Mouse (Mus musculus) MEL (cell line): ENCODE measurements around the gene Ap1s3. TPM values are rescaled to one million over a fixed set of nuclear protein-coding genes. Genes with fewer than 3 reads are reported as not detected.

Source experiments
- DNase-seq: peaks from one replicate; pipeline ENCODE4 v3.0.0; 2011; ENCODE audit warnings: low read depth, low spot score
- H3K27ac ChIP-seq: 2 replicates; pipeline ENCODE4 v1.5.1; 2012; ENCODE audit warnings: low read depth, mild to moderate bottlenecking, control low read depth, low read length, moderate library complexity; ENCODE audit not compliant: control insufficient read depth
- H3K27me3 ChIP-seq, 2 experiments: fragments of 150-350 bp in 1 of 2; sonication (generic) in 1 of 2; 2 replicates each; pipeline ENCODE4 v1.6.1; 2012; ENCODE audit warnings: low read length in 2 of 2, mild to moderate bottlenecking in 2 of 2, improper control_type of control experiment in 1 of 2, moderate library complexity in 1 of 2; ENCODE audit not compliant: insufficient read depth in 2 of 2, control insufficient read depth in 1 of 2
- H3K36me3 ChIP-seq, 2 experiments: 2 replicates each; pipeline ENCODE4 v1.6.1; 2012 to 2014; ENCODE audit warnings: low read length in 2 of 2, improper control_type of control experiment in 1 of 2, inconsistent platforms in 1 of 2, mild to moderate bottlenecking in 1 of 2; ENCODE audit not compliant: insufficient read depth in 2 of 2, control insufficient read depth in 1 of 2
- H3K4me1 ChIP-seq, 2 experiments: fragments of 150-350 bp in 1 of 2; sonication (generic) in 1 of 2; 2 replicates each; pipeline ENCODE4 v1.6.1; 2012; ENCODE audit warnings: low read length in 2 of 2, improper control_type of control experiment in 1 of 2, mild to moderate bottlenecking in 1 of 2; ENCODE audit not compliant: insufficient read depth in 2 of 2, control insufficient read depth in 1 of 2
- H3K4me3 ChIP-seq, 2 experiments: fragments of 150-350 bp in 1 of 2; sonication (generic) in 1 of 2; 2 replicates each; pipeline ENCODE4 v1.5.1; 2012; ENCODE audit warnings: low read depth in 2 of 2, low read length in 2 of 2, mild to moderate bottlenecking in 2 of 2, moderate library complexity in 2 of 2, control low read depth in 1 of 2, improper control_type of control experiment in 1 of 2; ENCODE audit not compliant: control insufficient read depth in 1 of 2, insufficient read depth in 1 of 2
- H3K79me2 ChIP-seq: 2 replicates; pipeline ENCODE4 v1.6.1; 2012; ENCODE audit warnings: mild to moderate bottlenecking, low read length, moderate library complexity; ENCODE audit not compliant: control insufficient read depth, poor library complexity, insufficient read depth
- H3K9ac ChIP-seq: 2 replicates; pipeline ENCODE4 v1.6.1; 2012; ENCODE audit warnings: low read depth, mild to moderate bottlenecking, control low read depth, low read length, moderate library complexity; ENCODE audit not compliant: control insufficient read depth, poor library complexity, severe bottlenecking
- H3K9me3 ChIP-seq: fragments of 150-350 bp; sonication (generic); replicated peaks from 2 replicates; pipeline ENCODE4 v1.6.1; 2012; ENCODE audit warnings: mild to moderate bottlenecking, low read length, improper control_type of control experiment, moderate library complexity; ENCODE audit not compliant: insufficient read depth
- BHLHE40 ChIP-seq: IDR thresholded peaks from 2 replicates; pipeline ENCODE4 v1.6.1; 2012; ENCODE audit warnings: low read depth, mild to moderate bottlenecking, inconsistent platforms, low read length, improper control_type of control experiment, borderline replicate concordance
- CHD2 ChIP-seq: IDR thresholded peaks from 2 replicates; pipeline ENCODE4 v1.6.1; 2011; ENCODE audit warnings: low read length, improper control_type of control experiment
- EP300 ChIP-seq, 2 experiments: IDR thresholded peaks; 2 replicates each; pipeline ENCODE4 v1.6.1; 2011; ENCODE audit warnings: improper control_type of control experiment in 2 of 2, low read length in 2 of 2, low read depth in 1 of 2, mild to moderate bottlenecking in 1 of 2
- GABPA ChIP-seq: IDR thresholded peaks from 2 replicates; pipeline ENCODE4 v1.6.1; 2012; ENCODE audit warnings: low read depth, mild to moderate bottlenecking, inconsistent platforms, low read length, improper control_type of control experiment, moderate library complexity
- GATA1 ChIP-seq: IDR thresholded peaks from 2 replicates; pipeline ENCODE4 v1.6.1; 2011; ENCODE audit warnings: low read depth, low read length, improper control_type of control experiment
- JUND ChIP-seq: IDR thresholded peaks from 2 replicates; pipeline ENCODE4 v1.6.1; 2011; ENCODE audit warnings: low read depth, mild to moderate bottlenecking, improper control_type of control experiment, low read length
- KAT2A ChIP-seq: conservative IDR thresholded peaks from 2 replicates; pipeline ENCODE4 v1.6.1; 2012; ENCODE audit warnings: low read depth, low read length, improper control_type of control experiment, inconsistent platforms
- MAFK ChIP-seq: IDR thresholded peaks from 2 replicates; pipeline ENCODE4 v1.6.1; 2011; ENCODE audit warnings: low read depth, mild to moderate bottlenecking, low read length, improper control_type of control experiment, borderline replicate concordance
- MAZ ChIP-seq: IDR thresholded peaks from 2 replicates; pipeline ENCODE4 v1.6.1; 2012; ENCODE audit warnings: low read depth, mild to moderate bottlenecking, inconsistent platforms, low read length, improper control_type of control experiment
- POLR2AphosphoS2 ChIP-seq: IDR thresholded peaks from 2 replicates; pipeline ENCODE4 v1.6.1; 2011; ENCODE audit warnings: low read length, improper control_type of control experiment
- RAD21 ChIP-seq: IDR thresholded peaks from 2 replicates; pipeline ENCODE4 v1.6.1; 2011; ENCODE audit warnings: mild to moderate bottlenecking, low read depth, low read length, improper control_type of control experiment
- SIN3A ChIP-seq: IDR thresholded peaks from 2 replicates; pipeline ENCODE4 v1.6.1; 2012; ENCODE audit warnings: low read length, improper control_type of control experiment, inconsistent platforms
- SMC3 ChIP-seq: IDR thresholded peaks from 2 replicates; pipeline ENCODE4 v1.6.1; 2011; ENCODE audit warnings: low read depth, low read length, improper control_type of control experiment
- TAL1 ChIP-seq: IDR thresholded peaks from 2 replicates; pipeline ENCODE4 v1.6.1; 2012; ENCODE audit warnings: mild to moderate bottlenecking, inconsistent platforms, low read length, moderate library complexity, mixed read lengths
- TBP ChIP-seq: IDR thresholded peaks from 2 replicates; pipeline ENCODE4 v1.8.0; 2011; ENCODE audit warnings: low read depth, low read length, improper control_type of control experiment
- ZC3H11A ChIP-seq: IDR thresholded peaks from 2 replicates; pipeline ENCODE4 v1.6.1; 2012; ENCODE audit warnings: low read depth, mild to moderate bottlenecking, inconsistent platforms, low read length, improper control_type of control experiment
- ZKSCAN1 ChIP-seq: IDR thresholded peaks from 2 replicates; pipeline ENCODE4 v1.6.1; 2012; ENCODE audit warnings: low read depth, mild to moderate bottlenecking, inconsistent platforms, low read length, improper control_type of control experiment, moderate library complexity
- ZNF384 ChIP-seq: IDR thresholded peaks from 2 replicates; pipeline ENCODE4 v1.6.1; 2012; ENCODE audit warnings: low read depth, mild to moderate bottlenecking, inconsistent platforms, low read length, improper control_type of control experiment
- polyA plus RNA-seq, 2 experiments: library from polyadenylated mRNA; stranded (reverse) in 1 of 2; unstranded in 1 of 2; fragments of >175 nt in 1 of 2; fragments of >200 nt in 1 of 2; gene quantifications; 2 replicates each; pipeline versions ENCODE4 v1.2.1 to v1.2.4; 2012; ENCODE audit warnings: low replicate concordance in 2 of 2, low read depth in 1 of 2; ENCODE audit not compliant: insufficient read length in 2 of 2, insufficient read depth in 1 of 2, missing spikeins in 1 of 2
- total RNA-seq: library from RNA; depleted of rRNA; stranded (reverse); fragments of 300-350 nt; gene quantifications from 2 replicates; pipeline ENCODE4 v1.2.3, GENCODE M21; 2012

The Ap1s3 gene
- total and polyA plus RNA-seq, 3 experiments = 4.3 to 50.6 (median 19.0) TPM

GRCm38 (mm10) chr1:79589424-79589823 is 82.3 kb downstream of the Ap1s3 start:
- Histone ChIP-seq H3K36me3 (no peaks in the 10 kb centered on the region), H3K9me3 (no peaks in the 10 kb centered on the region), H3K79me2 (no peaks in the 10 kb centered on the region), H3K4me3 (no peak overlapping the region), H3K27me3 (no peaks in the 10 kb centered on the region), H3K9ac (no peak overlapping the region), H3K4me1 (no peaks in the 10 kb centered on the region), H3K27ac (no peak overlapping the region)
- no peak for TF ChIP-seq MAFK
- no peak for TF ChIP-seq MAZ
- no peak for TF ChIP-seq BHLHE40
- no peak for TF ChIP-seq GABPA
- no peak for TF ChIP-seq ZKSCAN1
- TF ChIP-seq SIN3A = no peak
- no peak for TF ChIP-seq RAD21
- TF ChIP-seq POLR2AphosphoS2 = no peak
- TF ChIP-seq CHD2 = no peak
- no peak for TF ChIP-seq ZNF384
- TF ChIP-seq TBP = no peak
- TF ChIP-seq GATA1 = no peak
- TF ChIP-seq KAT2A = no peak
- no peak for TF ChIP-seq JUND
- TF ChIP-seq ZC3H11A = no peak
- no peak for TF ChIP-seq TAL1
- no peak for DNase-seq

- H3K27me3 ChIP-seq = no peaks in the 10 kb centered on the region; a peak in 1 of 4 replicates
- no peak overlapping the region for H3K4me3 ChIP-seq
Observed at GRCm38 (mm10) chr1:79581136-79581679, 90.6 kb downstream of the Ap1s3 start.

More at GRCm38 (mm10) chr1:79581136-79581679, 90.6 kb downstream of the Ap1s3 start:
- no peaks in the 10 kb centered on the region for H3K36me3 ChIP-seq
- TF ChIP-seq SMC3 (no peak), BHLHE40 (no peak), EP300 (IDR thresholded peaks at IDR 0.05; ENCODE audit: low read depth in 1 of 2, low read length in 2 of 2) (no peak), SIN3A (no peak)
- TF ChIP-seq, all 39 proteins: peak for 0
- no peaks in the 10 kb centered on the region for H3K4me1 ChIP-seq
- DNase-seq = peak; percentile 19
- no peaks in the 10 kb centered on the region for H3K79me2 ChIP-seq
- no peak overlapping the region for H3K9ac ChIP-seq
- H3K27ac ChIP-seq = no peak overlapping the region
- no peaks in the 10 kb centered on the region for H3K9me3 ChIP-seq
